Mouse (Mus musculus): Measurements from ENCODE around the gene Lsm4. TPM values are rescaled to one million over a fixed set of nuclear protein-coding genes. Genes with fewer than 3 reads are reported as not detected.

Gene Lsm4
- 94.1 and 95.7 TPM in 2 replicates for total RNA-seq (2014; fragmentation: Nextera tagmentation)
- total RNA-seq (2017) = 151 and 174 TPM in 2 replicates
- polyA plus RNA-seq (2012) = 889 and 1,166 TPM in 2 replicates

GRCm38 (mm10) chr8:70673079-70673856 lies at the start of gene Lsm4:
Lsm4 (plus strand) TSS chr8:70673248.
- peak; percentile 97 for DNase-seq (ENCODE audit: low spot score)
- Histone ChIP-seq H3K27me3 (ENCODE audit: insufficient read depth, low read length) (no peaks in the 10 kb centered on the region), H3K4me3 (ENCODE audit: low read depth, low read length) (peak within 1 kb of the TSS; percentile 76), H3K36me3 (replicated peaks) (peaks cover 42% of the 10 kb centered on the region), H3K4me1 (ENCODE audit: insufficient read depth, low read depth, low read length) (peaks cover 64% of the 10 kb centered on the region), H3K9me3 (replicated peaks) (no peaks in the 10 kb centered on the region)
- peak; percentile 95 for ATAC-seq (ENCODE audit: extremely low read depth, insufficient number of reproducible peaks, low FRiP score, poor library complexity, severe bottlenecking)
- TF ChIP-seq CTCF (IDR thresholded peaks at IDR 0.05; ENCODE audit: low read depth, low read length) (peak; percentile 42), POLR2AphosphoS5 (IDR thresholded peaks at IDR 0.05; ENCODE audit: insufficient replicate concordance, low read depth, low read length) (no peak), GATA2 (IDR thresholded peaks at IDR 0.05; ENCODE audit: borderline replicate concordance, low read depth, low read length) (peak; percentile 98)

GRCm38 (mm10) chr8:70625104-70625503 lies 47.9 kb upstream of the Lsm4 start:
- no peak overlapping the region for H3K4me3 ChIP-seq (ENCODE audit: low read depth, low read length)
- H3K9me3 ChIP-seq (replicated peaks) = peaks cover 5% of the 10 kb centered on the region; the same call in 1 of the 2 replicates
- H3K27me3 ChIP-seq (ENCODE audit: insufficient read depth, low read length) = no peaks in the 10 kb centered on the region
- H3K4me1 ChIP-seq (ENCODE audit: insufficient read depth, low read depth, low read length) = peaks cover 44% of the 10 kb centered on the region
- no peak for DNase-seq (ENCODE audit: low spot score)
- H3K36me3 ChIP-seq (replicated peaks) = no peaks in the 10 kb centered on the region
- TF ChIP-seq GATA1 (IDR thresholded peaks at IDR 0.05; ENCODE audit: borderline replicate concordance, low read length) (no peak), TAL1 (conservative IDR thresholded peaks at IDR 0.05; ENCODE audit: low read depth, low read length) (no peak), POLR2AphosphoS5 (IDR thresholded peaks at IDR 0.05; ENCODE audit: insufficient replicate concordance, low read depth, low read length) (no peak), CTCF (IDR thresholded peaks at IDR 0.05; ENCODE audit: low read depth, low read length) (no peak), GATA2 (IDR thresholded peaks at IDR 0.05; ENCODE audit: borderline replicate concordance, low read depth, low read length) (no peak)
- no peak for ATAC-seq (ENCODE audit: extremely low read depth, insufficient number of reproducible peaks, low FRiP score, poor library complexity, severe bottlenecking)

- no peak for DNase-seq (ENCODE audit: low spot score)
These were observed 46.0 kb upstream of the Lsm4 start for GRCm38 (mm10) chr8:70627041-70627440.

GRCm38 (mm10) chr8:70628986-70629490 lies 44.0 kb upstream of the Lsm4 start:
- Histone ChIP-seq H3K36me3 (replicated peaks) (no peaks in the 10 kb centered on the region), H3K4me3 (ENCODE audit: low read depth, low read length) (peak overlapping the region; percentile 76; the same call in 1 of the 2 replicates), H3K9me3 (replicated peaks) (peaks cover 20% of the 10 kb centered on the region), H3K27me3 (ENCODE audit: insufficient read depth, low read length) (no peaks in the 10 kb centered on the region), H3K4me1 (ENCODE audit: insufficient read depth, low read depth, low read length) (peaks cover 36% of the 10 kb centered on the region)
- DNase-seq (ENCODE audit: low spot score) (no peak), ATAC-seq (ENCODE audit: extremely low read depth, insufficient number of reproducible peaks, low FRiP score, poor library complexity, severe bottlenecking) (no peak)
- TF ChIP-seq GATA1 (IDR thresholded peaks at IDR 0.05; ENCODE audit: borderline replicate concordance, low read length) (no peak), CTCF (IDR thresholded peaks at IDR 0.05; ENCODE audit: low read depth, low read length) (no peak), TAL1 (conservative IDR thresholded peaks at IDR 0.05; ENCODE audit: low read depth, low read length) (no peak), POLR2AphosphoS5 (IDR thresholded peaks at IDR 0.05; ENCODE audit: insufficient replicate concordance, low read depth, low read length) (no peak), GATA2 (IDR thresholded peaks at IDR 0.05; ENCODE audit: borderline replicate concordance, low read depth, low read length) (no peak)

More at GRCm38 (mm10) chr8:70627041-70627440, 46.0 kb upstream of the Lsm4 start:
- peaks cover 12% of the 10 kb centered on the region for H3K9me3 ChIP-seq (replicated peaks)
- no peaks in the 10 kb centered on the region for H3K27me3 ChIP-seq (ENCODE audit: insufficient read depth, low read length)
- no peak for TF ChIP-seq GATA1 (IDR thresholded peaks at IDR 0.05; ENCODE audit: borderline replicate concordance, low read length)
- TF ChIP-seq CTCF (IDR thresholded peaks at IDR 0.05; ENCODE audit: low read depth, low read length) = no peak
- no peak for TF ChIP-seq POLR2AphosphoS5 (IDR thresholded peaks at IDR 0.05; ENCODE audit: insufficient replicate concordance, low read depth, low read length)
- TF ChIP-seq TAL1 (conservative IDR thresholded peaks at IDR 0.05; ENCODE audit: low read depth, low read length) = no peak
- TF ChIP-seq GATA2 (IDR thresholded peaks at IDR 0.05; ENCODE audit: borderline replicate concordance, low read depth, low read length) = no peak
- ATAC-seq (ENCODE audit: extremely low read depth, insufficient number of reproducible peaks, low FRiP score, poor library complexity, severe bottlenecking) = no peak
- peaks cover 44% of the 10 kb centered on the region for H3K4me1 ChIP-seq (ENCODE audit: insufficient read depth, low read depth, low read length)
- no peak overlapping the region for H3K4me3 ChIP-seq (ENCODE audit: low read depth, low read length)
- no peaks in the 10 kb centered on the region for H3K36me3 ChIP-seq (replicated peaks)

GRCm38 (mm10) chr8:70629574-70630531 lies 43.2 kb upstream of the Lsm4 start:
- H3K4me1 ChIP-seq (ENCODE audit: insufficient read depth, low read depth, low read length) = peaks cover 43% of the 10 kb centered on the region
- peak overlapping the region; percentile 76 for H3K4me3 ChIP-seq (ENCODE audit: low read depth, low read length)
- TF ChIP-seq GATA2 (IDR thresholded peaks at IDR 0.05; ENCODE audit: borderline replicate concordance, low read depth, low read length) = no peak
- TF ChIP-seq CTCF (IDR thresholded peaks at IDR 0.05; ENCODE audit: low read depth, low read length) = peak; percentile 99
- ATAC-seq (ENCODE audit: extremely low read depth, insufficient number of reproducible peaks, low FRiP score, poor library complexity, severe bottlenecking) = peak; percentile 60
- peak; percentile 76 for DNase-seq (ENCODE audit: low spot score)
- H3K9me3 ChIP-seq (replicated peaks) = peaks cover 15% of the 10 kb centered on the region
- no peaks in the 10 kb centered on the region for H3K27me3 ChIP-seq (ENCODE audit: insufficient read depth, low read length)
- no peaks in the 10 kb centered on the region for H3K36me3 ChIP-seq (replicated peaks)
